Mouse (Mus musculus) limb, embryonic 10.5 days (tissue): ENCODE measurements around the gene Ttc24. TPM values are rescaled to one million over a fixed set of nuclear protein-coding genes. Genes with fewer than 3 reads are reported as not detected.

Experiments used
- DNase-seq: peaks from one replicate; pipeline ENCODE4 v3.0.0-alpha.2; 2017; ENCODE audit warnings: low spot score
- H3K27ac ChIP-seq: fragments of 300-500 bp; sonication (generic); 2 replicates; pipeline ENCODE4 v1.5.1; 2016; ENCODE audit warnings: mild to moderate bottlenecking
- H3K27me3 ChIP-seq: fragments of 300-500 bp; sonication (generic); 2 replicates; pipeline ENCODE4 v1.6.1; 2016; ENCODE audit warnings: low read depth, mild to moderate bottlenecking; ENCODE audit not compliant: poor library complexity, severe bottlenecking
- H3K36me3 ChIP-seq: fragments of 300-500 bp; sonication (generic); 2 replicates; pipeline ENCODE4 v1.6.1; 2016; ENCODE audit warnings: mild to moderate bottlenecking, moderate library complexity
- H3K4me1 ChIP-seq: fragments of 300-500 bp; sonication (generic); 2 replicates; pipeline ENCODE4 v1.6.1; 2016
- H3K4me3 ChIP-seq: fragments of 300-500 bp; sonication (generic); 2 replicates; pipeline ENCODE4 v1.5.1; 2016; ENCODE audit warnings: mild to moderate bottlenecking, moderate library complexity
- H3K9me3 ChIP-seq: fragments of 300-500 bp; sonication (generic); replicated peaks from 2 replicates; pipeline ENCODE4 v1.6.1; 2016; ENCODE audit warnings: mild to moderate bottlenecking
- WGBS: fragments of 180-500 bp; shearing (Covaris S2); methylation state at CpG from one replicate; pipeline ENCODE4 v1.1.7; 2016; 5-methylcytosine and 5-hydroxymethylcytosine counted together
- polyA plus RNA-seq: library from polyadenylated mRNA; unstranded; fragments of >200 nt; fragmentation: Nextera tagmentation; extraction: Ambion mirVana; gene quantifications from 2 replicates; pipeline ENCODE4 v1.2.1, GENCODE M21; 2016

The Ttc24 gene
- polyA plus RNA-seq, 1 experiment from 2014 or later = not detected

DNA sequence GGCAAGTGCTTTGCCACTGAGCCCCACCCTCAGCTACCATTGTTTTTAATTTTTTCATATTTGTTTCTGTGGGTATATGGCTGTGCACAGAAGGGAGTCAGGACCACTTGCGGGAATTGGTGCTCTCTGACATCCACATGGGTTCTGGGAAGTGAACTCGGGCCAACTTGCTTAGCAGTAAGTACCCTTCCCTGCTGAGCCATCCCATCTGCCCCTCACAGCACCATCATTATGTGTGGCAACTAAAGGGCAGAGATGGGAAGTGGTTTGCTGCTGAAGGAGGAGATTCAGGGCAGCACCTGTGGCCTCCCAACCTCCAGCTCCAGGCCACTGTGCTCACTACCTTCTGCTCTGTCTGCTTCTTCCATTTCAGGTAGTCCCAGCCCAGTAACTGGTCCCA, 4.5 kb downstream of the Ttc24 start:
- no peaks in the 10 kb centered on the region for H3K36me3 ChIP-seq
- WGBS = 64% methylated on average over 2 of the region's 2 CpGs
- no peaks in the 10 kb centered on the region for H3K4me1 ChIP-seq
- H3K4me3 ChIP-seq = no peak overlapping the region
- DNase-seq = no peak
- no peak overlapping the region for H3K27ac ChIP-seq
- H3K27me3 ChIP-seq = peaks cover 28% of the 10 kb centered on the region
- H3K9me3 ChIP-seq = no peaks in the 10 kb centered on the region

DNA sequence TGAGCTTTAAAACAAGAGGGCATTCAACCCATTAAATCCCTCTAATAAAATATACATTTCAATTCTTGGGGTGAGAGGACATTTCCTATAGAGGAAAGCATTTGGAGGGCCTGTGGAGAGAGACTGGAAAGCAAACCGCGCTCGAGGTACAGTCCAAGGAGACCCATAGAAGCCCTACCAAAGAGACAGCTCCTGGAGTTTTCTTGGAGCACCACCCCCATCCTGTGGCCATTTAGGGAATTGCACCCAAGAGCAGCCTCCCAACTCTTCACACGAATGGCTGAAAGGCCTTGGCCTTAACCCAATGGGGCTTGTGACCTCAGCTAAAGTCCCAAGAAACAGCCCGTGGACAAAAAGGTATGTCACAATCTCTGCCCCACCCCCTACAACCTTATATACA, 6.3 kb downstream of the Ttc24 start:
- Histone ChIP-seq H3K9me3 (no peaks in the 10 kb centered on the region), H3K36me3 (no peaks in the 10 kb centered on the region), H3K4me1 (no peaks in the 10 kb centered on the region), H3K27ac (no peak overlapping the region), H3K27me3 (peaks cover 28% of the 10 kb centered on the region), H3K4me3 (no peak overlapping the region)
- peak; percentile 89 for DNase-seq
- WGBS = under 1% methylated on average over 5 of the region's 5 CpGs

DNA sequence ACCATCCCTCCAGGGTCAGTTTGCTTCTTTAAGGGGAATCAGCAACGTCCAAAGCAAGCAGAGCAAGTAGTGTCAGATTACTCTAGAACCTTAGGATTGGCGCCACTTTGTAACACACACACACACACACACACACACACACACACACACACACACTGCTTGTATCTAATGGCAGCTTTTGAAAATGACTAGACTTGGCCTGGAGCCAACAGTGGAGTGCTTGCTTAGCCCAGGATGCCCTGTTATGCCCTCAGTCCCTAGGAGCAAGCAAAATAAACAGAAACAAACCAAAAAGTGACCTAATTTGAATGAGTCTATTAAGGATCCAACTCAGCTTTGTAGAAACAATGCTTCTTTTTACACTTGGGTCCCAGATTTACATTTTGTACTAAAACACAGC, 9.7 kb downstream of the Ttc24 start:
- no peak for DNase-seq
- Histone ChIP-seq H3K27ac (no peak overlapping the region), H3K27me3 (peaks cover 21% of the 10 kb centered on the region)

GRCm38 (mm10) chr3:88057902-88058696, 20.0 kb downstream of the Ttc24 start, which contains the start of gene Naxe:
Gene Naxe, minus strand, starts transcription at chr3:88058495.
- under 1% methylated on average over 60 of the region's 60 CpGs for WGBS
- Histone ChIP-seq H3K27me3 (no peaks in the 10 kb centered on the region), H3K4me3 (peak within 1 kb of the TSS; percentile 86), H3K9me3 (no peaks in the 10 kb centered on the region), H3K4me1 (peaks cover 20% of the 10 kb centered on the region), H3K27ac (peak within 1 kb of the TSS; percentile 90), H3K36me3 (peaks cover 40% of the 10 kb centered on the region)
- DNase-seq = peak; percentile 95

More for the DNA sequence above, 9.7 kb downstream of the Ttc24 start:
- 21% methylated on average over 2 of the region's 2 CpGs for WGBS
- H3K4me1 ChIP-seq = no peaks in the 10 kb centered on the region
- H3K36me3 ChIP-seq = no peaks in the 10 kb centered on the region
- no peak overlapping the region for H3K4me3 ChIP-seq
- no peaks in the 10 kb centered on the region for H3K9me3 ChIP-seq

DNA sequence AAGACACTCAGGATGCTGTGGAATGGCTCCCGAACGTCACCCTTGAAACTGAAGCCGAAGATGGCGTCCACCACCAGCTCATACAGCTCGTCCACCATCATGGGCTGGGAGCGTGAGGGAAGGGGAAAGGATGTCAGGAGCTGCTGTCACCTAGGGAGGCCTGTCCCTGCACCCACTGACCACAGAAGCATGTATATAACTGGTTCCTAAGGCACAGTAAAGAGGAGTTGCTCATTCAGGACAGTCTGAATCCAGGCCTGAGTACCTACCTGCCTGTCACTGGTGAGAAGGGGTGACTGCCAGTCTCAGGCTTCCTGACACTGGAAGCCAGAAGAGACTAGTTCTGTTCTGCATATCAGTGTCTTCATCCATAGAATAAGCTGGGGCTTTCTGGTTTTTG, 21.1 kb downstream of the Ttc24 start:
- Histone ChIP-seq H3K9me3 (no peaks in the 10 kb centered on the region), H3K4me3 (peak overlapping the region; percentile 86), H3K27me3 (no peaks in the 10 kb centered on the region), H3K4me1 (peaks cover 20% of the 10 kb centered on the region), H3K36me3 (peaks cover 51% of the 10 kb centered on the region), H3K27ac (no peak overlapping the region)
- WGBS = 93% methylated on average over 6 of the region's 6 CpGs
- DNase-seq = no peak

- Histone ChIP-seq H3K4me3 (no peak overlapping the region), H3K4me1 (no peaks in the 10 kb centered on the region), H3K36me3 (peaks cover 70% of the 10 kb centered on the region), H3K9me3 (no peaks in the 10 kb centered on the region), H3K27ac (no peak overlapping the region), H3K27me3 (no peaks in the 10 kb centered on the region)
- WGBS = 90% methylated on average over 3 of the region's 3 CpGs
- no peak for DNase-seq
Observed at GRCm38 (mm10) chr3:88049532-88049931, 28.6 kb downstream of the Ttc24 start.

GRCm38 (mm10) chr3:88042661-88043421, 35.3 kb downstream of the Ttc24 start, which contains the start of gene Gpatch4:
Gene Gpatch4, plus strand, starts transcription at chr3:88043108.
- no peaks in the 10 kb centered on the region for H3K9me3 ChIP-seq
- 10% methylated on average over 36 of the region's 36 CpGs for WGBS
- peaks cover 16% of the 10 kb centered on the region for H3K36me3 ChIP-seq
- peak within 1 kb of the TSS; percentile 86 for H3K4me3 ChIP-seq
- peaks cover 30% of the 10 kb centered on the region for H3K27me3 ChIP-seq
- peak within 1 kb of the TSS; percentile 79 for H3K27ac ChIP-seq
- peak; percentile 84 for DNase-seq
- H3K4me1 ChIP-seq = peaks cover 13% of the 10 kb centered on the region

GRCm38 (mm10) chr3:88035561-88036293, 42.4 kb downstream of the Ttc24 start:
- WGBS = 68% methylated on average over 1 of the region's 1 CpGs
- Histone ChIP-seq H3K4me3 (no peak overlapping the region), H3K4me1 (no peaks in the 10 kb centered on the region), H3K27ac (no peak overlapping the region), H3K9me3 (no peaks in the 10 kb centered on the region), H3K27me3 (peaks cover 53% of the 10 kb centered on the region), H3K36me3 (no peaks in the 10 kb centered on the region)
- DNase-seq = no peak

DNA sequence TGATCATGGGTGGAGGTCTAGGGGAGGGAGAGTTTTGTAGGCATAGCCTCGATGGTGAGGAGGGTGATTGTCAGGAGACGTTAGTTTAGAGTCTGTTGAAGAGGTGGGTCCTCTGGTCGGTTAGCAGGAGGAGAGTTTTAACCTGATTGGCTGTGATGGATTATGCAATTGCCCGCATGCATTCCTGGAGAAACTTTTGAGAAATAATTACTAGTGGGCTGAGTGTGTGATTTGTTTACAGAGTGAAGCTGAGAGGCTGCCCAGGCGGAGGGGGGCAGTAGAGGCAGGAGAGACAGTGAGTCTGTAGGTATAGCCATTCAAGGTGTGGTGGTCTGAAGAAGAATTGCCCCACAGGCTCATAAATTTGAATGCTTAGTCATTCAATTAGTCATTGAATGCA, 44.6 kb downstream of the Ttc24 start:
- Histone ChIP-seq H3K4me1 (no peaks in the 10 kb centered on the region), H3K36me3 (no peaks in the 10 kb centered on the region), H3K4me3 (no peak overlapping the region), H3K9me3 (no peaks in the 10 kb centered on the region), H3K27ac (no peak overlapping the region), H3K27me3 (peaks cover 58% of the 10 kb centered on the region)
- WGBS = 68% methylated on average over 5 of the region's 5 CpGs
- DNase-seq = no peak

DNA sequence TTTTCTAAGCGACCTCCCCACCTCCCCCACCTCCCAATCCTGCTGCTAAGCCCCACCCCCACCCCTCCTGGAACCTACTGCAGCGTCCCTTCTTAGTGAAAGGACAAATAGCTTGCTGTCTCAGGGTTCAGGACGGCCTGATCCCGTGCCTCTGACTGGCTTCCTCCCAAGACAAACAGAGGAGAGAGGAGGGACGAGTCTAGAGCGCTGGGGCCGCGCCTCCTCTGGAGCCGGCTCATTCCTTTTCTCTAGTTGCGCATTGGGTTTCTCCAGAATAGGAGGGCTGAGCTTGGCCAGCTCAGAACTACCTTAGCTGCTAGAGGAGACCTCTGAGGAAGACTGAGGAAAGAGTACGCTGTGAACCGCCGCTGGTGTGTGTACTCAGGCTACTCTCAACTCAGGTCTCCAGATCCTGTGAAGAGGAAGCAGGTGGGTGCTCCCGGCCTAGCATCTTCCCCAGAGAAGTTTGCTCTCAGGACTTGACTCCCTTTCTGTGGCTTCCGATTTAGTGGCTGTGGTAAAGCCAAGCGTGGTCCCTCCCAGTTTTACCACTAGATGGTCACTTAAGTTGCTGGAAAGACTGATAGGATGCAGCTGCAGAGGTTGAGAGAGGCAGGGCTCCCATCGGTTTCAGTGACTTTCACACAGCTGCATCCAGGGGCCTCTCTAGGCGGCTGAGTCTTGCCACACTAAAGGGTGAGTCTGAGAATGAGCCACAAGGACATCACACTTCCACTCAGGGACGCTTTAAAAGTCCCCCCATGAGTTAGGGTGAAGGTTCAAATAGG, 47.3 kb downstream of the Ttc24 start:
- Histone ChIP-seq H3K4me1 (no peaks in the 10 kb centered on the region), H3K36me3 (no peaks in the 10 kb centered on the region), H3K4me3 (no peak overlapping the region), H3K27me3 (peaks cover 65% of the 10 kb centered on the region), H3K9me3 (no peaks in the 10 kb centered on the region), H3K27ac (no peak overlapping the region)
- DNase-seq = no peak
- WGBS = 18% methylated on average over 19 of the region's 19 CpGs

DNA sequence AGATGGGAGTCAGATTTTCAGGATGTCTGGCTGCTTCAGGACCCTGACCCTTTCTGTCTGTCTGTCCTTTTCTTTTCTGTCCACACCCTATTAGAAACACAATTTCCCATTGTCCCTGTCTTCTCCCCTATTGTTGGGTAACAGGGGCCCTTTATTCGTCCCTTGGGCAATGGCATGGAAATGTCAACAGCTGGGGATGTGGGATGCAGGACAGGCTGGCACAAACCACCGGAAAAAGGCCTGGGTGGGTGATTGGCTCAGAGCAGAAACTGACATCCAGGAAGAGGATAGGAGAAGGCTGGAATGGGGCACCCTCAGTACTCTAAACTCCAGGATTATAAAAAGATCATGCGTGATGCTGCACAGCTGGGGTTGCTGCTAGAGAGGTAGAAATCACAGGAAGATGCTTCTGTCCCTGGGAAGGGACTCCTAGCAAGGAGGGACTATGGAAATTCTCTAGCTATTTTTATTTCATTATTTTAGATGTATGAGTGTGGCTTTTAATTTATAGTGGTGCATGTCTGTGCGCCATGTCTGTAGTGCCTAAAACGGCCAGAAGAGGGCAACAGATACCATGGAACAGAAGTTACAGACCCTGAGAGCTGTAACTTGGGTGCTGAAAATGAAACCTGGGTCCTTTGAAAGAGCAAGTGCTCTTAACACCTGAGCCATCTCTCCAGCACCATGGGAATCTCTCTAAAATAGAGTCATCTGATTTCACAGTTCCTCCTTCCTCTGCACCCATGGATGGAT, 50.5 kb downstream of the Ttc24 start, which contains the start of gene Hapln2:
Gene Hapln2 (minus strand): TSS at position 150 of the 753 bp plus-strand sequence.
- 58% methylated on average over 5 of the region's 5 CpGs for WGBS
- Histone ChIP-seq H3K4me3 (no peak within 1 kb of the TSS), H3K4me1 (peaks cover 16% of the 10 kb centered on the region), H3K27ac (no peak within 1 kb of the TSS), H3K27me3 (peaks cover 89% of the 10 kb centered on the region), H3K9me3 (no peaks in the 10 kb centered on the region), H3K36me3 (no peaks in the 10 kb centered on the region; the same call in 1 of the 2 replicates)
- DNase-seq = no peak
